Mouse (Mus musculus) megakaryocyte, embryonic 14.5 days (primary cell): ENCODE data around the gene Aloxe3.

ENCODE experiments used
- FLI1 ChIP-seq: IDR thresholded peaks from 2 replicates; pipeline ENCODE4 v1.6.1; 2012; ENCODE audit warnings: low read length, inconsistent platforms, mixed read lengths
- GATA1 ChIP-seq: IDR thresholded peaks from 3 replicates; pipeline ENCODE4 v1.6.1; 2012; ENCODE audit warnings: mixed read lengths, low read length, inconsistent platforms, borderline replicate concordance

GRCm38 (mm10) chr11:69088856-69089615 lies 36.7 kb upstream of the Aloxe3 start:
- TF ChIP-seq GATA1: no peak
- no peak for TF ChIP-seq FLI1
